Mouse (Mus musculus): Measurements from ENCODE around the gene Khsrp.

- TF ChIP-seq CTCF (IDR thresholded peaks at IDR 0.05; ENCODE audit: low read depth, low read length) (no peak), POLR2A (IDR thresholded peaks at IDR 0.05; ENCODE audit: extremely low read depth, insufficient read depth, low read length) (no peak)
These were observed 54.6 kb downstream of the Khsrp start for GRCm38 (mm10) chr17:56976531-56977390.
